Mouse (Mus musculus) small intestine, adult 2 months (tissue): ENCODE data around the gene Gpkow. TPM values are rescaled to one million over a fixed set of nuclear protein-coding genes. Genes with fewer than 3 reads are reported as not detected.
"Not testable (repeated sequence)": the region's sequence is repeated elsewhere in the genome, so short reads cannot be mapped to it uniquely, and the experiment has no call there.

ENCODE experiments used
- H3K27ac ChIP-seq: fragments of 200-500 bp; 2 replicates; pipeline ENCODE4 v1.5.1; 2012; ENCODE audit warnings: low read depth, low read length, control low read depth, inconsistent platforms; ENCODE audit not compliant: insufficient read depth
- H3K27me3 ChIP-seq: fragments of 200-500 bp; 2 replicates; pipeline ENCODE4 v1.6.1; 2012; ENCODE audit warnings: mild to moderate bottlenecking, moderate library complexity, low read length, inconsistent platforms; ENCODE audit not compliant: control insufficient read depth, insufficient read depth
- H3K36me3 ChIP-seq: fragments of 200-500 bp; 2 replicates; pipeline ENCODE4 v1.6.1; 2012; ENCODE audit warnings: mild to moderate bottlenecking, low read length, control low read depth, inconsistent platforms; ENCODE audit not compliant: control insufficient read depth, insufficient read depth
- H3K4me1 ChIP-seq: fragments of 200-500 bp; 2 replicates; pipeline ENCODE4 v1.6.1; 2012; ENCODE audit warnings: low read length, inconsistent platforms, mixed read lengths; ENCODE audit not compliant: control insufficient read depth, insufficient read depth, insufficient read length
- H3K4me3 ChIP-seq: fragments of 200-500 bp; 2 replicates; pipeline ENCODE4 v1.5.1; 2012; ENCODE audit warnings: low read depth, mild to moderate bottlenecking, control low read depth, inconsistent platforms, low read length, moderate library complexity
- CTCF ChIP-seq: fragments of 200-500 bp; IDR thresholded peaks from 2 replicates; pipeline ENCODE4 v1.5.1; 2012; ENCODE audit warnings: low read depth, mild to moderate bottlenecking, control low read depth, inconsistent platforms, low read length, moderate library complexity, mixed read lengths; ENCODE audit not compliant: insufficient replicate concordance, insufficient read length; ENCODE audit errors: extremely low read depth
- POLR2A ChIP-seq: fragments of 200-500 bp; IDR thresholded peaks from 2 replicates; pipeline ENCODE4 v1.6.1; 2012; ENCODE audit warnings: low read depth, mild to moderate bottlenecking, control low read depth, inconsistent platforms, low read length, moderate library complexity
- WGBS: fragments of 180-500 bp; shearing (Covaris S2); methylation state at CpG from one replicate; pipeline ENCODE4 v1.1.7; 2018; 5-methylcytosine and 5-hydroxymethylcytosine counted together
- polyA plus RNA-seq: library from polyadenylated mRNA; depleted of rRNA; stranded (reverse); fragments of >200 nt; gene quantifications from 2 replicates; pipeline ENCODE4 v1.2.3, GENCODE M21; 2012; rRNA removed

Gpkow gene
- polyA plus RNA-seq, 1 experiment: 3.6 TPM

DNA sequence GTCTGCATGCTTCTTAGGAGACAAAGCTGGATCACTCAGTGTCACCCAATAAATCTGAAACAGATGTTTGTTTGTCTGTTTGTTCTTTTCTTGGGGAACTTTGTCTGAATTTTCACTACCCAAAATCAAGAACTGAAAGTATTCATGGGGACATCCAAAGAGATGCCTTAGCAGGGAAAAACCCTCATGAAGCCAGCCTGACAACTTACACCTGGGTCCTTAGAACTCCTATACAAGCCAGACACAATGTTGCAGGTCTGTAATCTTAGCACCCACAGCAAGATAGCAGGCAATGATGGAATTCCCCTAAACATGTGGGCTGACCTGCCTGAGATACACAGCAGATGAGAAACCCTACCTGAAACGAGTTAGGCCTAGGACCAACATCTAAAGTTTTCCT, 48.0 kb downstream of the Gpkow start:
- TF ChIP-seq CTCF: no peak
- TF ChIP-seq POLR2A: no peak
- WGBS: 27% methylated on average over 1 of the region's 1 CpGs
- no peak overlapping the region for H3K27ac ChIP-seq
- H3K4me3 ChIP-seq: no peak overlapping the region
- no peaks in the 10 kb centered on the region for H3K36me3 ChIP-seq
- no peaks in the 10 kb centered on the region for H3K27me3 ChIP-seq
- peaks cover 2% of the 10 kb centered on the region; the same call in 1 of the 2 replicates for H3K4me1 ChIP-seq

DNA sequence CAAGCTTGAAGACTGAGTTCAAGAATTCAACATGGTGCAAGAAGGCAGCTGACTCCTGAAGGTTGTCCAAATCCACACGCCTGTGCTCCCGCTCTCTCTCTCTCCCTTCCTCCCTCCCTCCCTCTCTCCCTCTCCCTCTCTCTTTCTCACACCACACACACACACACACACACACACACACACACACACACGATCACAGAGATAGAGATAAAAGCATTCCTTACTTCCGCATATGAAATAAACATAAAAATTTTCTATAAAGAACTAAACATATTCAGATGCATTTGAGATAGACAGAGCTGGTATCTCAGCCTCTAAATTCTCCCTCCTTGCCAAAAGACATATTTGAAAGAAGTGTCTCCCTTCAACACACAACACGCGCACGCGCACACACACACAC, 48.5 kb downstream of the Gpkow start:
- WGBS: 91% methylated on average over 8 of the region's 8 CpGs
- TF ChIP-seq POLR2A: no peak

DNA sequence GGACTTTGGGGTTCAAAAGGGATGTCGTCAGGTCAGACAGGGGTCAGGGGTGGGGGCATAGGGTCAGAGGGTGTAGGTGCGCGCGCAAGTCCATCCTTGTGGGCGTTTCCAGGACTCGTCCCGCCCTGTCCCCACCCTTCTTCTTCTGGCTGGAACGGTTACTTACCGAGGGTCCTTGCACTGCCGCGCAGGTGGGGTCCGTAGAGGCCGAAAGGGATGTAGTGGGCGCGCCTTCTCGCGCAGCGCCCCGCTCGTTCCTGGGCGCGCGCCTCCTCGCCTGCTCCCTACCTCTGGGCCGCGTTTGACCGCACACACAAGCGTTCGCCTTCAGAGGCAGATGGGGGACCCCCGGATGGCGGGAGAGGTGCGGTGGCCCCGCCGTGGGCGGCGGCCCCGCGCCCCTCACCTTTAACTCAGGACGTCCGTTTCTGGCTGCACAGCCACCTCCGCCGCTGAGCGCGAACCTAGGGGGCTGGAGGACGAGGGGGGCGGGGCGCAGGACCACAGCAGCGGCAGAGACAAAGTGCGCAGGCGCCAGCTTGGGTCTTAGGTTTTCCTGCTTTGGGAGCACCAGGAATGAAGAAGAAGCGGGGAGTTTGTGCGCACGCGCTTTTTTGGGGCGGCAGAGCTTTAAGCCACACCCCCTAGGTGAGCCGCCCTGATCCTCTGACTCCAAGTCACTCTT, 53.6 kb downstream of the Gpkow start, which contains the start of gene Ccdc120:
TSS of gene Ccdc120 (minus strand) at position 474 of the 685 bp plus-strand sequence.
- no peak for TF ChIP-seq CTCF
- TF ChIP-seq POLR2A: no peak
- 6% methylated on average over 52 of the region's 56 CpGs for WGBS
- Histone ChIP-seq H3K27ac (no peak within 1 kb of the TSS), H3K4me1 (no peaks in the 10 kb centered on the region), H3K36me3 (no peaks in the 10 kb centered on the region), H3K27me3 (no peaks in the 10 kb centered on the region), H3K4me3 (peak within 1 kb of the TSS; percentile 96)

More for the DNA sequence above, 48.5 kb downstream of the Gpkow start:
- H3K4me3 ChIP-seq: no peak overlapping the region
- no peaks in the 10 kb centered on the region for H3K27me3 ChIP-seq
- H3K4me1 ChIP-seq: peaks cover under 1% of the 10 kb centered on the region; the same call in 1 of the 2 replicates
- H3K27ac ChIP-seq: no peak overlapping the region
- no peaks in the 10 kb centered on the region for H3K36me3 ChIP-seq

DNA sequence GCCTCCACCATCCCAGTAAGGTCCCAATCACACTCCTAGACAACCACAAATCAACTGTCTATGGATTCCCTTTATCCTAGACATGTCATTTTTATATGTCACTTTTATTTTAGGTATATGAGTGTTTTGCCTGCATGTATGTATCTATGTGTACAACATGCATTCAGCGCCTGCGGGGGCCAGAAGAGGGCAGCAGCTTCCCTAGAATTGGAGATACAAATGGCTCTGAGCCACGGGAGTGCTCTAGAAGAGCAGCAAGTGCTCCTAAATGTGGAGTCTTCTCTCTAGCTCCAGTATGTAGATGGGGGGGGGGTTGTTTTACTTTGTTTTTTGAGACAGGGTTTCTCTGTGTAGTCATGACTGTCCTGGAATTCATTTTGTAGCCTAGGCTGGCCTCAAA, 56.7 kb downstream of the Gpkow start:
- not testable (repeated sequence) for H3K4me1 ChIP-seq, H3K4me3 ChIP-seq, H3K27ac ChIP-seq, H3K36me3 ChIP-seq, H3K27me3 ChIP-seq
- TF ChIP-seq CTCF: peak; percentile 15; the same call in 1 of the 2 replicates
- 9% methylated on average over 3 of the region's 3 CpGs for WGBS

Other genes with a start within 250 kb of the Gpkow start
- gene Foxp3, start 123.5 kb upstream of the Gpkow start, polyA plus RNA-seq: 0.62 and 1.2 TPM in 2 replicates
- 0.98 and 1.6 TPM in 2 replicates for gene Ppp1r3f, start 122.8 kb upstream of the Gpkow start, polyA plus RNA-seq
- gene Ccdc22, start 91.6 kb upstream of the Gpkow start, polyA plus RNA-seq: 5.0 and 11.1 TPM in 2 replicates
- 0.03 and 0.04 TPM in 2 replicates for gene Cacna1f, start 90.0 kb upstream of the Gpkow start, polyA plus RNA-seq
- 2.4 and 3.2 TPM in 2 replicates for gene Syp, start 58.7 kb upstream of the Gpkow start, polyA plus RNA-seq
- gene Prickle3, start 39.9 kb upstream of the Gpkow start, polyA plus RNA-seq: 10.3 and 13.0 TPM in 2 replicates
- gene Plp2, start 25.7 kb upstream of the Gpkow start, polyA plus RNA-seq: 99.6 and 138 TPM in 2 replicates
- gene Magix, start 15.9 kb upstream of the Gpkow start, polyA plus RNA-seq: 0.90 and 1.5 TPM in 2 replicates
- 14.9 and 33.6 TPM in 2 replicates for gene Wdr45, start 17.2 kb downstream of the Gpkow start, polyA plus RNA-seq
- 0.10 and 0.25 TPM in 2 replicates for gene Gm45208, start 25.1 kb downstream of the Gpkow start, polyA plus RNA-seq
- 36.5 and 46.2 TPM in 2 replicates for gene Praf2, start 31.3 kb downstream of the Gpkow start, polyA plus RNA-seq
- 16.3 and 65.1 TPM in 2 replicates for gene Ccdc120, start 53.8 kb downstream of the Gpkow start, polyA plus RNA-seq
- 19.5 and 23.0 TPM in 2 replicates for gene Tfe3, start 65.4 kb downstream of the Gpkow start, polyA plus RNA-seq
- 13.0 and 23.2 TPM in 2 replicates for gene Gripap1, start 92.6 kb downstream of the Gpkow start, polyA plus RNA-seq
- 0.72 and 1.3 TPM in 2 replicates for gene Kcnd1, start 125.2 kb downstream of the Gpkow start, polyA plus RNA-seq
- 22.0 and 45.8 TPM in 2 replicates for gene Otud5, start 144.2 kb downstream of the Gpkow start, polyA plus RNA-seq
- 6.8 and 14.5 TPM in 2 replicates for gene Pim2, start 181.1 kb downstream of the Gpkow start, polyA plus RNA-seq
- gene Slc35a2, start 186.9 kb downstream of the Gpkow start, polyA plus RNA-seq: 53.4 and 99.6 TPM in 2 replicates
- gene Pqbp1, start 202.1 kb downstream of the Gpkow start, polyA plus RNA-seq: 15.0 and 31.7 TPM in 2 replicates
- gene Timm17b, start 202.2 kb downstream of the Gpkow start, polyA plus RNA-seq: 20.8 and 31.8 TPM in 2 replicates
- not detected in 2 replicates for gene Gm10491, start 210.7 kb downstream of the Gpkow start, polyA plus RNA-seq
- not detected in 2 replicates for gene Gm10490, start 212.4 kb downstream of the Gpkow start, polyA plus RNA-seq
- 10.8 and 21.1 TPM in 2 replicates for gene Pcsk1n, start 222.7 kb downstream of the Gpkow start, polyA plus RNA-seq
- not detected in 2 replicates for gene Eras, start 231.5 kb downstream of the Gpkow start, polyA plus RNA-seq